Mouse (Mus musculus): ENCODE measurements around the gene Gtf2ird2. TPM values are rescaled to one million over a fixed set of nuclear protein-coding genes. Genes with fewer than 3 reads are reported as not detected.

Gene Gtf2ird2
- total and polyA plus RNA-seq, 2 experiments, result 2.4 to 3.1 TPM

GRCm38 (mm10) chr5:134243661-134244436 is 60.0 kb downstream of the Gtf2ird2 start:
- H3K4me1 ChIP-seq (ENCODE audit: control insufficient read depth, insufficient read depth, low read length), result no peaks in the 10 kb centered on the region
- TF ChIP-seq POLR2A (IDR thresholded peaks at IDR 0.05; ENCODE audit: extremely low read depth, insufficient read depth, low read length) (no peak), CTCF (IDR thresholded peaks at IDR 0.05; ENCODE audit: low read depth, low read length) (no peak)
- WGBS, result 94% methylated on average over 26 of the region's 26 CpGs
- H3K27me3 ChIP-seq (ENCODE audit: control insufficient read depth, insufficient read depth, low read length), result no peaks in the 10 kb centered on the region
- no peaks in the 10 kb centered on the region for H3K79me2 ChIP-seq (ENCODE audit: control insufficient read depth, insufficient read depth, low read length)
- no peak for DNase-seq (ENCODE audit: extremely low read depth, low read depth, low spot score)
- no peak overlapping the region for H3K27ac ChIP-seq (replicated peaks; ENCODE audit: insufficient read depth, low read depth, low read length)
- no peak overlapping the region for H3K4me3 ChIP-seq (ENCODE audit: insufficient read depth, low read depth, low read length)
- no peak overlapping the region for H3K9ac ChIP-seq (ENCODE audit: low read depth, low read length)
- peaks cover 68% of the 10 kb centered on the region for H3K36me3 ChIP-seq (ENCODE audit: control insufficient read depth, insufficient read depth, low read length)

GRCm38 (mm10) chr5:134244890-134245289 is 61.1 kb downstream of the Gtf2ird2 start:
- H3K4me1 ChIP-seq (ENCODE audit: control insufficient read depth, insufficient read depth, low read length), result no peaks in the 10 kb centered on the region
- no peak overlapping the region for H3K27ac ChIP-seq (replicated peaks; ENCODE audit: insufficient read depth, low read depth, low read length)
- H3K79me2 ChIP-seq (ENCODE audit: control insufficient read depth, insufficient read depth, low read length), result no peaks in the 10 kb centered on the region
- WGBS, result 98% methylated on average over 5 of the region's 5 CpGs
- DNase-seq (ENCODE audit: extremely low read depth, low read depth, low spot score), result no peak
- peaks cover 69% of the 10 kb centered on the region for H3K36me3 ChIP-seq (ENCODE audit: control insufficient read depth, insufficient read depth, low read length)
- no peak for TF ChIP-seq POLR2A (IDR thresholded peaks at IDR 0.05; ENCODE audit: extremely low read depth, insufficient read depth, low read length)
- TF ChIP-seq CTCF (IDR thresholded peaks at IDR 0.05; ENCODE audit: low read depth, low read length), result no peak
- no peak overlapping the region for H3K9ac ChIP-seq (ENCODE audit: low read depth, low read length)
- no peak overlapping the region for H3K4me3 ChIP-seq (ENCODE audit: insufficient read depth, low read depth, low read length)
- H3K27me3 ChIP-seq (ENCODE audit: control insufficient read depth, insufficient read depth, low read length), result no peaks in the 10 kb centered on the region

- no peak overlapping the region for H3K4me3 ChIP-seq (ENCODE audit: insufficient read depth, low read depth, low read length)
- H3K36me3 ChIP-seq (ENCODE audit: control insufficient read depth, insufficient read depth, low read length), result peaks cover 70% of the 10 kb centered on the region
- no peaks in the 10 kb centered on the region for H3K4me1 ChIP-seq (ENCODE audit: control insufficient read depth, insufficient read depth, low read length)
- no peak for DNase-seq (ENCODE audit: extremely low read depth, low read depth, low spot score)
- TF ChIP-seq POLR2A (IDR thresholded peaks at IDR 0.05; ENCODE audit: extremely low read depth, insufficient read depth, low read length) (no peak), CTCF (IDR thresholded peaks at IDR 0.05; ENCODE audit: low read depth, low read length) (no peak)
- no peaks in the 10 kb centered on the region for H3K79me2 ChIP-seq (ENCODE audit: control insufficient read depth, insufficient read depth, low read length)
- H3K27me3 ChIP-seq (ENCODE audit: control insufficient read depth, insufficient read depth, low read length), result no peaks in the 10 kb centered on the region
- 82% methylated on average over 5 of the region's 5 CpGs for WGBS
- H3K9ac ChIP-seq (ENCODE audit: low read depth, low read length), result no peak overlapping the region
- no peak overlapping the region for H3K27ac ChIP-seq (replicated peaks; ENCODE audit: insufficient read depth, low read depth, low read length)
Observed at GRCm38 (mm10) chr5:134246146-134246545, 62.3 kb downstream of the Gtf2ird2 start.

- 95% methylated on average over 14 of the region's 14 CpGs for WGBS
- peaks cover 64% of the 10 kb centered on the region for H3K36me3 ChIP-seq (ENCODE audit: control insufficient read depth, insufficient read depth, low read length)
- no peak for TF ChIP-seq CTCF (IDR thresholded peaks at IDR 0.05; ENCODE audit: low read depth, low read length)
- TF ChIP-seq POLR2A (IDR thresholded peaks at IDR 0.05; ENCODE audit: extremely low read depth, insufficient read depth, low read length), result no peak
Observed at GRCm38 (mm10) chr5:134248608-134249244, 64.9 kb downstream of the Gtf2ird2 start.

GRCm38 (mm10) chr5:134249245-134249649 is 65.4 kb downstream of the Gtf2ird2 start:
- no peak for TF ChIP-seq CTCF (IDR thresholded peaks at IDR 0.05; ENCODE audit: low read depth, low read length)
- TF ChIP-seq POLR2A (IDR thresholded peaks at IDR 0.05; ENCODE audit: extremely low read depth, insufficient read depth, low read length), result no peak
- no peaks in the 10 kb centered on the region for H3K4me1 ChIP-seq (ENCODE audit: control insufficient read depth, insufficient read depth, low read length)
- no peak overlapping the region for H3K27ac ChIP-seq (replicated peaks; ENCODE audit: insufficient read depth, low read depth, low read length)
- 94% methylated on average over 8 of the region's 8 CpGs for WGBS
- H3K4me3 ChIP-seq (ENCODE audit: insufficient read depth, low read depth, low read length), result no peak overlapping the region
- no peaks in the 10 kb centered on the region for H3K27me3 ChIP-seq (ENCODE audit: control insufficient read depth, insufficient read depth, low read length)
- no peak overlapping the region for H3K9ac ChIP-seq (ENCODE audit: low read depth, low read length)
- peaks cover 65% of the 10 kb centered on the region for H3K36me3 ChIP-seq (ENCODE audit: control insufficient read depth, insufficient read depth, low read length)
- H3K79me2 ChIP-seq (ENCODE audit: control insufficient read depth, insufficient read depth, low read length), result no peaks in the 10 kb centered on the region
- DNase-seq (ENCODE audit: extremely low read depth, low read depth, low spot score), result no peak

More at GRCm38 (mm10) chr5:134248608-134249244, 64.9 kb downstream of the Gtf2ird2 start:
- Histone ChIP-seq H3K4me3 (ENCODE audit: insufficient read depth, low read depth, low read length) (no peak overlapping the region), H3K27me3 (ENCODE audit: control insufficient read depth, insufficient read depth, low read length) (no peaks in the 10 kb centered on the region), H3K9ac (ENCODE audit: low read depth, low read length) (no peak overlapping the region), H3K79me2 (ENCODE audit: control insufficient read depth, insufficient read depth, low read length) (no peaks in the 10 kb centered on the region), H3K27ac (replicated peaks; ENCODE audit: insufficient read depth, low read depth, low read length) (no peak overlapping the region), H3K4me1 (ENCODE audit: control insufficient read depth, insufficient read depth, low read length) (no peaks in the 10 kb centered on the region)
- no peak for DNase-seq (ENCODE audit: extremely low read depth, low read depth, low spot score)

- 93% methylated on average over 3 of the region's 3 CpGs for WGBS
- Histone ChIP-seq H3K9ac (ENCODE audit: low read depth, low read length) (no peak overlapping the region), H3K27ac (replicated peaks; ENCODE audit: insufficient read depth, low read depth, low read length) (no peak overlapping the region), H3K4me1 (ENCODE audit: control insufficient read depth, insufficient read depth, low read length) (no peaks in the 10 kb centered on the region), H3K27me3 (ENCODE audit: control insufficient read depth, insufficient read depth, low read length) (no peaks in the 10 kb centered on the region), H3K79me2 (ENCODE audit: control insufficient read depth, insufficient read depth, low read length) (no peaks in the 10 kb centered on the region), H3K4me3 (ENCODE audit: insufficient read depth, low read depth, low read length) (no peak overlapping the region), H3K36me3 (ENCODE audit: control insufficient read depth, insufficient read depth, low read length) (peaks cover 71% of the 10 kb centered on the region)
- DNase-seq (ENCODE audit: extremely low read depth, low read depth, low spot score), result no peak
- TF ChIP-seq CTCF (IDR thresholded peaks at IDR 0.05; ENCODE audit: low read depth, low read length) (no peak), POLR2A (IDR thresholded peaks at IDR 0.05; ENCODE audit: extremely low read depth, insufficient read depth, low read length) (no peak)
Observed at GRCm38 (mm10) chr5:134250601-134251000, 66.8 kb downstream of the Gtf2ird2 start.
